Mouse (Mus musculus) forebrain, embryonic 12.5 days (tissue): ENCODE measurements at regions not wholly inside any gene's neighbourhood (a gene's known extent, or its start where the extent isn't known, plus 50 kb on each side); places are given as distances from the start of the nearest gene placed in this dataset.
A peak's percentile ranks its signal among the peaks of the same experiment; 100 is the strongest.

ENCODE experiments used
- ATAC-seq: fragments of 200-750 bp; cut with Nextera tagmentation; 2 replicates; pipeline ENCODE4 v1.8.0; 2017; ENCODE audit warnings: moderate TSS enrichment; ENCODE audit not compliant: low FRiP score
- H3K27ac ChIP-seq: fragments of 300-500 bp; sonication (generic); 2 replicates; pipeline ENCODE4 v1.5.1; 2016; ENCODE audit warnings: mild to moderate bottlenecking
- H3K27me3 ChIP-seq: fragments of 300-500 bp; sonication (generic); 2 replicates; pipeline ENCODE4 v1.6.1; 2016; ENCODE audit warnings: mild to moderate bottlenecking
- H3K36me3 ChIP-seq: fragments of 300-500 bp; sonication (generic); replicated peaks from 2 replicates; pipeline ENCODE4 v1.6.1; 2016; ENCODE audit warnings: mild to moderate bottlenecking
- H3K4me1 ChIP-seq: fragments of 300-500 bp; sonication (generic); 2 replicates; pipeline ENCODE4 v1.6.1; 2016
- H3K4me2 ChIP-seq: fragments of 300-500 bp; sonication (generic); 2 replicates; pipeline ENCODE4 v1.6.1; 2016; ENCODE audit warnings: mild to moderate bottlenecking, moderate library complexity
- H3K4me3 ChIP-seq: fragments of 300-500 bp; sonication (generic); replicated peaks from 2 replicates; pipeline ENCODE4 v1.5.1; 2016; ENCODE audit warnings: mild to moderate bottlenecking
- H3K9ac ChIP-seq: fragments of 300-500 bp; sonication (generic); 2 replicates; pipeline ENCODE4 v1.6.1; 2016; ENCODE audit warnings: mild to moderate bottlenecking
- H3K9me3 ChIP-seq: fragments of 300-500 bp; sonication (generic); 2 replicates; pipeline ENCODE4 v1.6.1; 2016
- WGBS: fragments of 180-500 bp; shearing (Covaris S2); methylation state at CpG from one replicate; pipeline ENCODE4 v1.1.7; 2016; 5-methylcytosine and 5-hydroxymethylcytosine counted together

- H3K36me3 ChIP-seq: no peaks in the 10 kb centered on the region
- H3K4me3 ChIP-seq: no peak overlapping the region
Observed at GRCm38 (mm10) chr13:83201931-83202671, 301.7 kb upstream of the Mef2c start.

GRCm38 (mm10) chr13:83206622-83207021, 297.2 kb upstream of the Mef2c start:
- ATAC-seq: no peak
- Histone ChIP-seq H3K9ac (no peak overlapping the region), H3K27ac (no peak overlapping the region), H3K9me3 (no peaks in the 10 kb centered on the region), H3K4me1 (no peaks in the 10 kb centered on the region), H3K4me3 (no peak overlapping the region), H3K4me2 (no peak overlapping the region), H3K27me3 (no peaks in the 10 kb centered on the region), H3K36me3 (no peaks in the 10 kb centered on the region)
- 96% methylated on average over 1 of the region's 1 CpGs for WGBS

More at GRCm38 (mm10) chr13:83201931-83202671, 301.7 kb upstream of the Mef2c start:
- H3K4me2 ChIP-seq: no peak overlapping the region
- no peaks in the 10 kb centered on the region for H3K27me3 ChIP-seq
- no peak overlapping the region for H3K9ac ChIP-seq
- no peaks in the 10 kb centered on the region for H3K4me1 ChIP-seq
- no peak for ATAC-seq
- 93% methylated on average over 3 of the region's 3 CpGs for WGBS
- no peaks in the 10 kb centered on the region for H3K9me3 ChIP-seq
- H3K27ac ChIP-seq: no peak overlapping the region

GRCm38 (mm10) chr13:83207513-83207912, 296.3 kb upstream of the Mef2c start:
- no peak overlapping the region for H3K4me3 ChIP-seq
- H3K9me3 ChIP-seq: no peaks in the 10 kb centered on the region
- H3K9ac ChIP-seq: no peak overlapping the region
- no peaks in the 10 kb centered on the region for H3K27me3 ChIP-seq
- ATAC-seq: no peak
- H3K4me2 ChIP-seq: no peak overlapping the region
- no peaks in the 10 kb centered on the region for H3K4me1 ChIP-seq
- H3K36me3 ChIP-seq: no peaks in the 10 kb centered on the region
- H3K27ac ChIP-seq: no peak overlapping the region
- WGBS: 84% methylated on average over 4 of the region's 4 CpGs

DNA sequence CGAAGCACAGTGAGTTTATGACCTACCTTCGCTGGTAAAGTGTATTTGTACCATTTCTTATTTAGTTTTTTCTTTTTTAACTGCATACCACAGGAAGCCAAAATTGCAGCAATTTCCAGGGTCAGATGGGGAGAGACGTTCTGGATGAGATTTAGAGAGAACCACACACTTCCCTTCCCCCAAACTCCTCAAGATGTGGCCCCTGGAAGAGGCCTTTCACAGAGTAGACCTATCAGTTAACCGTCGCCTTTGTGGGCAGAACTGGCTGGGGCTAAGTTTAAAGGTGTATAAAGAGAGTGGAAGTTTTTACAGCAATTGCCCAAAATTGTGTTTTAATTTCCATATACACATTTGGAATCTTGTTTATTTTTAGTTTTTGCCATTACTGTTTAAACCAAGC, 295.7 kb upstream of the Mef2c start:
- 82% methylated on average over 5 of the region's 5 CpGs for WGBS
- Histone ChIP-seq H3K9ac (no peak overlapping the region), H3K4me3 (no peak overlapping the region), H3K4me2 (no peak overlapping the region), H3K36me3 (no peaks in the 10 kb centered on the region), H3K27ac (no peak overlapping the region), H3K4me1 (no peaks in the 10 kb centered on the region), H3K9me3 (no peaks in the 10 kb centered on the region), H3K27me3 (no peaks in the 10 kb centered on the region)
- ATAC-seq: no peak

- H3K9me3 ChIP-seq: no peaks in the 10 kb centered on the region
- no peak overlapping the region for H3K4me2 ChIP-seq
- no peak overlapping the region for H3K4me3 ChIP-seq
- H3K27me3 ChIP-seq: no peaks in the 10 kb centered on the region
- no peak for ATAC-seq
- no peaks in the 10 kb centered on the region for H3K4me1 ChIP-seq
- H3K9ac ChIP-seq: no peak overlapping the region
- H3K27ac ChIP-seq: no peak overlapping the region
- H3K36me3 ChIP-seq: no peaks in the 10 kb centered on the region
Observed at GRCm38 (mm10) chr13:83214811-83215210, 289.0 kb upstream of the Mef2c start.

DNA sequence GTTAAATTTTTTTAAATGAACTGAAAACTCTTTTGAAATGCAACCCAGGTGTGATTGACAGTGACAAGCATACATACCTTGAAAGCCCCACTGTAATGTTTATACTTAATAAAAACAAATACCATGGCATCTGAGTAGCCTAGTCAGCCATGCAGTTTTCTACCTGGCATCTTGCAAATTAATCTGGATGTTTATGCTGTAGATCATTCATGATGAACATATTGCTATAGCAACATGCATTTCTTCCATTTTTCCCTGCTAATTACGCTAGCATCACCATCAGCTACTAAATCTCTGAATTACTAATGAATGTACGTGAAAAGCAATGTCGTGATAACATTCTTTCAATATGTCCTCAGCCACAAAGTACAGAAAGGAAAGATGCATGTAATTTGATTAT, 287.4 kb upstream of the Mef2c start:
- no peaks in the 10 kb centered on the region for H3K27me3 ChIP-seq
- H3K4me3 ChIP-seq: no peak overlapping the region
- ATAC-seq: peak; percentile 33; the same call in 1 of the 2 replicates
- no peak overlapping the region for H3K9ac ChIP-seq
- WGBS: 79% methylated on average over 3 of the region's 3 CpGs
- no peaks in the 10 kb centered on the region for H3K36me3 ChIP-seq
- H3K4me2 ChIP-seq: no peak overlapping the region
- no peak overlapping the region for H3K27ac ChIP-seq
- no peaks in the 10 kb centered on the region for H3K9me3 ChIP-seq
- H3K4me1 ChIP-seq: no peaks in the 10 kb centered on the region

DNA sequence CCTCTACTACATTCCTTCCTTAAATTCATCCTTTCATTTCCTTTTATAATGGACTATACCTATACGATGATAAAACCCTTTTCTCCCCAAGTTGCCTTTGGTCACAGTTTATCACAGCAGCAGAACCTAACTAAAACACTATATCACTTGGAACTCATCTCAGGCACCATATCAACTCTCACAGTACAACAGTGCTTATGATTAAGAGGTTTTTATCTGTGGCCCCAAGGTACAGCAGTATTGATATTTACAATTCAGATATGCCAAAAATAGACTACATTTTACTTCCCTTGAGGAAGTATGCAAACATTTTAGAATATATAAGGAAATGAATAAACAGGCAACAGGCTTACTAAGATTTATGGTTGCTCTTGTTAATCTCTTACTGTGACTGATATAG, 251.4 kb upstream of the Mef2c start:
- Histone ChIP-seq H3K36me3 (no peaks in the 10 kb centered on the region), H3K9me3 (no peaks in the 10 kb centered on the region), H3K4me2 (no peak overlapping the region), H3K27me3 (no peaks in the 10 kb centered on the region), H3K9ac (no peak overlapping the region), H3K4me3 (no peak overlapping the region), H3K27ac (no peak overlapping the region), H3K4me1 (no peaks in the 10 kb centered on the region)
- 93% methylated on average over 1 of the region's 1 CpGs for WGBS
- no peak for ATAC-seq

GRCm38 (mm10) chr13:83266591-83266990, 237.2 kb upstream of the Mef2c start:
- no peaks in the 10 kb centered on the region for H3K9me3 ChIP-seq
- no peak overlapping the region for H3K27ac ChIP-seq
- H3K4me1 ChIP-seq: no peaks in the 10 kb centered on the region
- no peak for ATAC-seq
- H3K36me3 ChIP-seq: no peaks in the 10 kb centered on the region
- H3K27me3 ChIP-seq: no peaks in the 10 kb centered on the region
- WGBS: 92% methylated on average over 1 of the region's 1 CpGs
- no peak overlapping the region for H3K4me3 ChIP-seq
- H3K9ac ChIP-seq: no peak overlapping the region
- no peak overlapping the region for H3K4me2 ChIP-seq

- Histone ChIP-seq H3K4me2 (no peak overlapping the region), H3K27ac (no peak overlapping the region), H3K36me3 (no peaks in the 10 kb centered on the region), H3K27me3 (no peaks in the 10 kb centered on the region), H3K9me3 (no peaks in the 10 kb centered on the region), H3K4me1 (no peaks in the 10 kb centered on the region), H3K4me3 (no peak overlapping the region), H3K9ac (no peak overlapping the region)
- ATAC-seq: no peak
- WGBS: 88% methylated on average over 3 of the region's 3 CpGs
Observed at GRCm38 (mm10) chr13:83268663-83269062, 235.2 kb upstream of the Mef2c start.

DNA sequence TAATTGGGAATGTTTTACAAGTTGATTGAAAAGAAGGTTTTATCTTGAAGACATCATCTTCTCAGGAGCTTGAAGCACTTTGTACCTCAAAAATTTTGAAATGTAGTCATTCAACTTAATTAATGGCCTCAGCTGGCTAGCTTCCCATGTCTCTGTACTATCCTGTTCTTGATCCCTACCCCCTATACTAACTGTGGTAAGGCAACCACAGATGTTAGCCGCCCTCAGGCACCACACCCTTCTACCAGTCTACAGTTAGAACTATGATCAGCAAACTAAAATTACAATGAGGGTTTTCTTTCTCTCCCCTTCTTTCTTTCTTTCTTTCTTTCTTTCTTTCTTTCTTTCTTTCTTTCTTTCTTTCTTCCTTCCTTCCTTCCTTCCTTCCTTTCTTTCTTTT, 225.1 kb upstream of the Mef2c start:
- ATAC-seq: no peak
- H3K9ac ChIP-seq: no peak overlapping the region
- H3K36me3 ChIP-seq: no peaks in the 10 kb centered on the region
- H3K4me2 ChIP-seq: no peak overlapping the region
- WGBS: 90% methylated on average over 1 of the region's 1 CpGs
- no peaks in the 10 kb centered on the region for H3K9me3 ChIP-seq
- H3K4me1 ChIP-seq: no peaks in the 10 kb centered on the region
- no peak overlapping the region for H3K4me3 ChIP-seq
- H3K27ac ChIP-seq: no peak overlapping the region
- H3K27me3 ChIP-seq: no peaks in the 10 kb centered on the region

DNA sequence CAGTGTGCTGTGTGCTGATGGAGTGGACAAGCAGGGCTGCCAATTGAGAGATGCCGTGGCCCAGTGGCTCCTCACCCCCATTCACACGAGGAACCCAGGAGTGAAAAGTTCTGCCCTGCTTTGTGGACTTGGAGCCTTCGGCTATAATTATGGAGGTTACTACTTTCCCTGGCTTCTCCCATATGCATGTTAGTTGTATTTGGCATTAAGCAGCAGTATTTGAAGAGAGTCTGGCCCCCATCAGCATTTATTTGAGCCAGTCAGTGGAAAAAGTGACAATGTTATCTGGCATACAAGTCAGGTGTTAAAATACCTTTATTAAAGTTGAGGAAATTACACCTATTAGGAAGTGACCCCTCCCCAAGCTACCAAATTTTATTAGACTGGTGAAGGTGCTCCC, 196.1 kb upstream of the Mef2c start:
- H3K4me1 ChIP-seq: no peaks in the 10 kb centered on the region
- WGBS: 77% methylated on average over 3 of the region's 3 CpGs
- no peaks in the 10 kb centered on the region for H3K27me3 ChIP-seq
- no peak overlapping the region for H3K27ac ChIP-seq
- no peak for ATAC-seq
- no peaks in the 10 kb centered on the region for H3K36me3 ChIP-seq
- no peaks in the 10 kb centered on the region for H3K9me3 ChIP-seq
- H3K4me2 ChIP-seq: no peak overlapping the region
- H3K9ac ChIP-seq: no peak overlapping the region
- no peak overlapping the region for H3K4me3 ChIP-seq

DNA sequence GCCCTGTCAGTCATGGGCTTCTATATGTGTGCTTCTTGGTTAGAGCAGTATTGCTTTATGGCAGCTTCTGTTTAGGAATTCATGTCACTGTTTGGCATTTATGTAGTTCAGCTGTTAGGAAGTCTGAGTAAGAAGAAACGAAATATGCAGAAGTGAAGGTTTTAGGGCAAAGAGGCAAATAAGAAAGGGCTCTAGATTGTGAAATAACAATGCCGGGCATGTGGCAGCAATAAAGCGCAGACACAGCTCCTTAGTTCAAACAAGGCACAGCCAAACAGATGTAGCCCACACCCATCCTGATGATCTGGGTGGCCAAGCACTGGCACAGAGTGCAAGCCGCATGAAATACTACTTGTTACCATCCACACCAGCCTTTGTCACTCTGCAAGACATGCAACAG, 175.3 kb upstream of the Mef2c start:
- ATAC-seq: no peak

DNA sequence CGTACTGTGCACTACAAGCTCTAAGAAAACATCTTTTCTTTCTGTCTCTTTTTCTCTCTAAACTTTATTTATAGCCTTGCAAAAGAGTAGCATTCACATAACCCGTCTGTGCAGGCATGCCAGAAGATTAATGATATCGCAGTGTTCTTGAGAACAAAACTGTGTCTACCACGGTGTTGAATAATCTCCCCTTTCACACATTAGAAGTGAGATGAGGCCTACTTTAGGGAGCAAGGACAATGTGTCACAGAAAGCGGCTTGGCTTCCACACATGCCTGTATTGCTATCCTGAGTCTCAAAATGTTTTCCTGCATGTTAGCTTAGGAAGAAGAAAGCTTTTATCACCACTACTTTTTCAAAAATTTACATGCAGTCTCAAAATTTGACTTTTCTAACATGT, 170.1 kb upstream of the Mef2c start:
- H3K4me2 ChIP-seq: no peak overlapping the region
- no peaks in the 10 kb centered on the region for H3K27me3 ChIP-seq
- H3K27ac ChIP-seq: no peak overlapping the region
- H3K4me3 ChIP-seq: no peak overlapping the region
- no peak for ATAC-seq
- H3K9ac ChIP-seq: no peak overlapping the region
- 43% methylated on average over 5 of the region's 5 CpGs for WGBS
- no peaks in the 10 kb centered on the region for H3K9me3 ChIP-seq
- H3K36me3 ChIP-seq: no peaks in the 10 kb centered on the region
- H3K4me1 ChIP-seq: no peaks in the 10 kb centered on the region

More for the DNA sequence above, 175.3 kb upstream of the Mef2c start:
- no peaks in the 10 kb centered on the region for H3K27me3 ChIP-seq
- no peaks in the 10 kb centered on the region for H3K9me3 ChIP-seq
- H3K36me3 ChIP-seq: no peaks in the 10 kb centered on the region
- no peak overlapping the region for H3K4me3 ChIP-seq
- H3K4me1 ChIP-seq: no peaks in the 10 kb centered on the region
- H3K4me2 ChIP-seq: no peak overlapping the region
- no peak overlapping the region for H3K27ac ChIP-seq
- H3K9ac ChIP-seq: no peak overlapping the region
- WGBS: 81% methylated on average over 4 of the region's 4 CpGs
